Mouse (Mus musculus) limb, embryonic 11.5 days (tissue): ENCODE results near the gene Ntf3. TPM values are rescaled to one million over a fixed set of nuclear protein-coding genes. Genes with fewer than 3 reads are reported as not detected.

ENCODE experiments used
- ATAC-seq: fragments of 200-750 bp; cut with Nextera tagmentation; 2 replicates; pipeline ENCODE4 v1.8.0; 2017; ENCODE audit warnings: low read depth; ENCODE audit not compliant: insufficient number of reproducible peaks, low FRiP score, low TSS enrichment
- DNase-seq: peaks from one replicate; pipeline ENCODE4 v3.0.0-alpha.2; 2015; ENCODE audit warnings: low spot score
- H3K27ac ChIP-seq: fragments of 300-500 bp; sonication (generic); replicated peaks from 2 replicates; pipeline ENCODE4 v1.5.1; 2014; ENCODE audit warnings: low read depth, mild to moderate bottlenecking, low read length
- H3K27me3 ChIP-seq: fragments of 300-500 bp; sonication (generic); 2 replicates; pipeline ENCODE4 v1.6.1; 2014; ENCODE audit warnings: mild to moderate bottlenecking, low read length, mixed read lengths; ENCODE audit not compliant: control insufficient read depth, insufficient read depth
- H3K36me3 ChIP-seq: fragments of 300-500 bp; sonication (generic); 2 replicates; pipeline ENCODE4 v1.6.1; 2014; ENCODE audit warnings: mild to moderate bottlenecking, low read length, moderate library complexity, mixed read lengths; ENCODE audit not compliant: control insufficient read depth, insufficient read depth
- H3K4me1 ChIP-seq: fragments of 300-500 bp; sonication (generic); 2 replicates; pipeline ENCODE4 v1.6.1; 2014; ENCODE audit warnings: low read length, mixed read lengths; ENCODE audit not compliant: control insufficient read depth, insufficient read depth
- H3K4me2 ChIP-seq: fragments of 300-500 bp; sonication (generic); 2 replicates; pipeline ENCODE4 v1.6.1; 2014; ENCODE audit warnings: low read depth, mild to moderate bottlenecking, moderate library complexity; ENCODE audit not compliant: severe bottlenecking
- H3K4me3 ChIP-seq: fragments of 300-500 bp; sonication (generic); 2 replicates; pipeline ENCODE4 v1.5.1; 2014; ENCODE audit warnings: low read depth, low read length
- H3K9ac ChIP-seq: fragments of 300-500 bp; sonication (generic); 2 replicates; pipeline ENCODE4 v1.6.1; 2014; ENCODE audit warnings: mild to moderate bottlenecking, low read length
- H3K9me3 ChIP-seq: fragments of 300-500 bp; sonication (generic); 2 replicates; pipeline ENCODE4 v1.6.1; 2016; ENCODE audit warnings: low read length; ENCODE audit not compliant: control insufficient read depth
- WGBS: fragments of 180-500 bp; shearing (Covaris S2); extraction: QIAGEN DNeasy Blood & Tissue Kit; methylation state at CpG from one replicate; pipeline ENCODE4 v1.1.7; 2014; 5-methylcytosine and 5-hydroxymethylcytosine counted together
- polyA plus RNA-seq: library from polyadenylated mRNA; unstranded; fragments of >200 nt; fragmentation: Nextera tagmentation; extraction: Ambion mirVana; gene quantifications from 2 replicates; pipeline ENCODE4 v1.2.1, GENCODE M21; 2014

Gene Ntf3
- polyA plus RNA-seq, 1 experiment from 2014 or later = 26.8 TPM

- no peak overlapping the region for H3K27ac ChIP-seq
- H3K27me3 ChIP-seq = no peaks in the 10 kb centered on the region
- no peak overlapping the region for H3K9ac ChIP-seq
- no peak overlapping the region for H3K4me3 ChIP-seq
- H3K9me3 ChIP-seq = no peaks in the 10 kb centered on the region
- 43% methylated on average over 8 of the region's 8 CpGs for WGBS
- DNase-seq = no peak
- no peak for ATAC-seq
- no peak overlapping the region for H3K4me2 ChIP-seq
- H3K4me1 ChIP-seq = peaks cover 20% of the 10 kb centered on the region; the same call in 1 of the 2 replicates
- H3K36me3 ChIP-seq = no peaks in the 10 kb centered on the region
These were observed 12.2 kb downstream of the Ntf3 start for GRCm38 (mm10) chr6:126154372-126154982.

GRCm38 (mm10) chr6:126153154-126153553, 13.6 kb downstream of the Ntf3 start:
- Histone ChIP-seq H3K4me1 (peaks cover 17% of the 10 kb centered on the region; the same call in 1 of the 2 replicates), H3K4me3 (no peak overlapping the region), H3K9me3 (no peaks in the 10 kb centered on the region), H3K4me2 (no peak overlapping the region), H3K9ac (no peak overlapping the region), H3K27ac (no peak overlapping the region), H3K36me3 (no peaks in the 10 kb centered on the region), H3K27me3 (no peaks in the 10 kb centered on the region)
- WGBS = 67% methylated on average over 2 of the region's 2 CpGs
- ATAC-seq = no peak
- DNase-seq = no peak

GRCm38 (mm10) chr6:126143659-126144058, 23.1 kb downstream of the Ntf3 start:
- no peaks in the 10 kb centered on the region for H3K27me3 ChIP-seq
- H3K4me1 ChIP-seq = peaks cover 4% of the 10 kb centered on the region; the same call in 1 of the 2 replicates
- no peak for ATAC-seq
- WGBS = 64% methylated on average over 5 of the region's 5 CpGs
- no peak overlapping the region for H3K4me2 ChIP-seq
- no peaks in the 10 kb centered on the region; the same call in 1 of the 2 replicates for H3K36me3 ChIP-seq
- no peak overlapping the region for H3K4me3 ChIP-seq
- no peak overlapping the region for H3K27ac ChIP-seq
- no peaks in the 10 kb centered on the region for H3K9me3 ChIP-seq
- DNase-seq = no peak
- no peak overlapping the region for H3K9ac ChIP-seq

- Histone ChIP-seq H3K9ac (no peak overlapping the region), H3K4me3 (no peak overlapping the region), H3K36me3 (no peaks in the 10 kb centered on the region; the same call in 1 of the 2 replicates), H3K4me2 (no peak overlapping the region), H3K9me3 (no peaks in the 10 kb centered on the region), H3K27me3 (no peaks in the 10 kb centered on the region), H3K4me1 (peaks cover 4% of the 10 kb centered on the region; the same call in 1 of the 2 replicates), H3K27ac (no peak overlapping the region)
- DNase-seq (no peak), ATAC-seq (no peak)
- 73% methylated on average over 3 of the region's 3 CpGs for WGBS
These were observed 24.0 kb downstream of the Ntf3 start for GRCm38 (mm10) chr6:126142741-126143140.

DNA sequence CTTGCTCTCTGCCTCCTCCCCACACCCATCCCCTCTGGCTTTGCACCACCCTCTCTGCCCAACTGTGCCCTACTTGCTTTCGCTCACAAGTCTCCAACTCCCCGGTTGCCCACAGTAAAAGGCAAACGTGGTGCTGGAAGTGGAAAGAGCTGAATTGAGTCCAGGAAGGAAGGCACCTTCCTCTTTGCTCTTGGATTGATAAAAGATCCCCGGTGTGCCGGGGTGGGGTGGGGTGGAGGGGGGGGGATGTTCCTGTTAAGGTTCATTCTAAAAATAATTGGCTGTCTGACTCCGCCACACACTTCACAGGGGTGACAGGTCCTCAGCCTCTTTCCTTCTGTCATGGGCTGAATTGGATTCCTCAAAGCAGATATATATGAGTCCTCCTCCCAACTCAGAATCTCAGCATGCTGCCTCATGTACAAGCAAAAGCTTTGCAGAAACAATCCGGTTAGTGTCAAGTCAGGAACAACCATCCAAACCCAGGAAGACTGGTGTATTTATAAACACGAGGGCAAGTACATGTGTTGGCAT, 24.6 kb downstream of the Ntf3 start:
- 68% methylated on average over 8 of the region's 8 CpGs for WGBS
- Histone ChIP-seq H3K9me3 (no peaks in the 10 kb centered on the region), H3K4me1 (peaks cover 4% of the 10 kb centered on the region; the same call in 1 of the 2 replicates), H3K4me3 (no peak overlapping the region), H3K36me3 (no peaks in the 10 kb centered on the region; the same call in 1 of the 2 replicates), H3K9ac (no peak overlapping the region), H3K27me3 (no peaks in the 10 kb centered on the region), H3K4me2 (no peak overlapping the region), H3K27ac (no peak overlapping the region)
- ATAC-seq = no peak
- DNase-seq = no peak

GRCm38 (mm10) chr6:126141472-126141871, 25.2 kb downstream of the Ntf3 start:
- H3K4me1 ChIP-seq = peaks cover 4% of the 10 kb centered on the region; the same call in 1 of the 2 replicates
- no peak overlapping the region for H3K9ac ChIP-seq
- ATAC-seq = no peak
- no peaks in the 10 kb centered on the region; the same call in 1 of the 2 replicates for H3K36me3 ChIP-seq
- H3K9me3 ChIP-seq = no peaks in the 10 kb centered on the region
- no peak overlapping the region for H3K4me3 ChIP-seq
- no peak for DNase-seq
- no peak overlapping the region for H3K4me2 ChIP-seq
- H3K27ac ChIP-seq = no peak overlapping the region
- H3K27me3 ChIP-seq = no peaks in the 10 kb centered on the region
- WGBS = 46% methylated on average over 13 of the region's 13 CpGs

GRCm38 (mm10) chr6:126140961-126141360, 25.7 kb downstream of the Ntf3 start:
- Histone ChIP-seq H3K4me2 (no peak overlapping the region), H3K9ac (no peak overlapping the region), H3K9me3 (no peaks in the 10 kb centered on the region), H3K27me3 (no peaks in the 10 kb centered on the region), H3K36me3 (no peaks in the 10 kb centered on the region; the same call in 1 of the 2 replicates), H3K4me3 (no peak overlapping the region), H3K4me1 (peaks cover 4% of the 10 kb centered on the region; the same call in 1 of the 2 replicates), H3K27ac (no peak overlapping the region)
- DNase-seq (no peak), ATAC-seq (no peak)
- WGBS = 93% methylated on average over 6 of the region's 6 CpGs

GRCm38 (mm10) chr6:126140416-126140815, 26.3 kb downstream of the Ntf3 start:
- 87% methylated on average over 2 of the region's 2 CpGs for WGBS
- Histone ChIP-seq H3K4me3 (no peak overlapping the region), H3K4me1 (peaks cover 4% of the 10 kb centered on the region; the same call in 1 of the 2 replicates), H3K9me3 (no peaks in the 10 kb centered on the region), H3K27ac (no peak overlapping the region), H3K27me3 (no peaks in the 10 kb centered on the region), H3K36me3 (no peaks in the 10 kb centered on the region; the same call in 1 of the 2 replicates), H3K9ac (no peak overlapping the region), H3K4me2 (no peak overlapping the region)
- DNase-seq = no peak
- no peak for ATAC-seq
